Mouse (Mus musculus): ENCODE results near the gene Nos3. TPM values are rescaled to one million over a fixed set of nuclear protein-coding genes. Genes with fewer than 3 reads are reported as not detected.
A peak's percentile ranks its signal among the peaks of the same experiment; 100 is the strongest.

Gene Nos3
- polyA plus RNA-seq, 1 experiment from 2014 or later = 7.5 TPM

DNA sequence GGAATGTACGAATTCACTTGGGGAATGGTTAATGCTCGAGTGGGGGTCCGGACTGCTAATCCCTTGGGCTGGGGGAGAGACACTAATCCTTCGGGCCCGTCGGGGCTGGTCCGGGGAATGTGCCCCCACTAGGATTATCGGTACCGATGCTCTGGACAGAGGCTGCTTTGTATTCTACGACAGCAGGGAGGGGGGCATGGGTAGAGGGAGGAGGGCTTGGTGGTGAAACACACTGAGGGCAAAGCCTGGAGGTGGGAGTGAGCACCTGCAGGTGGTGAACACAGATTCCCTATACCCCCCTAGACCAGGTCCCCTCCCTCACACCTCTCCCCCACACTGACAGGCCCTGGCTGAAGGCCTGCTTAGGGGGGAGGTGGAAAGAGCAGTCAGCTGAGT, 61.4 kb downstream of the Nos3 start:
- H3K36me3 ChIP-seq (ENCODE audit: control insufficient read depth, insufficient read depth) = no peaks in the 10 kb centered on the region
- H3K9me3 ChIP-seq (ENCODE audit: control insufficient read depth, low read length) = no peaks in the 10 kb centered on the region
- H3K4me1 ChIP-seq (replicated peaks; ENCODE audit: control insufficient read depth, insufficient read depth, low read length) = peaks cover 47% of the 10 kb centered on the region
- WGBS = 0% methylated on average over 10 of the region's 10 CpGs
- ATAC-seq = no peak
- no peak overlapping the region for H3K27ac ChIP-seq (ENCODE audit: low read length)
- peak overlapping the region; percentile 96 for H3K4me2 ChIP-seq (ENCODE audit: low read length)
- peak overlapping the region; percentile 69 for H3K4me3 ChIP-seq (replicated peaks; ENCODE audit: low read length)
- no peaks in the 10 kb centered on the region for H3K27me3 ChIP-seq (replicated peaks; ENCODE audit: control insufficient read depth, insufficient read depth, low read length)
- H3K9ac ChIP-seq (replicated peaks; ENCODE audit: low read depth, low read length) = no peak overlapping the region; the same call in 1 of the 2 replicates

- no peak for ATAC-seq
- Histone ChIP-seq H3K4me3 (replicated peaks; ENCODE audit: low read length) (no peak overlapping the region), H3K9me3 (ENCODE audit: control insufficient read depth, low read length) (no peaks in the 10 kb centered on the region), H3K36me3 (ENCODE audit: control insufficient read depth, insufficient read depth) (no peaks in the 10 kb centered on the region), H3K27ac (ENCODE audit: low read length) (no peak overlapping the region), H3K27me3 (replicated peaks; ENCODE audit: control insufficient read depth, insufficient read depth, low read length) (no peaks in the 10 kb centered on the region), H3K4me1 (replicated peaks; ENCODE audit: control insufficient read depth, insufficient read depth, low read length) (peaks cover 47% of the 10 kb centered on the region), H3K4me2 (ENCODE audit: low read length) (peak overlapping the region; percentile 96; the same call in 1 of the 2 replicates), H3K9ac (replicated peaks; ENCODE audit: low read depth, low read length) (no peak overlapping the region; the same call in 1 of the 2 replicates)
- 13% methylated on average over 9 of the region's 9 CpGs for WGBS
These were observed 62.1 kb downstream of the Nos3 start for GRCm38 (mm10) chr5:24426556-24427284.

DNA sequence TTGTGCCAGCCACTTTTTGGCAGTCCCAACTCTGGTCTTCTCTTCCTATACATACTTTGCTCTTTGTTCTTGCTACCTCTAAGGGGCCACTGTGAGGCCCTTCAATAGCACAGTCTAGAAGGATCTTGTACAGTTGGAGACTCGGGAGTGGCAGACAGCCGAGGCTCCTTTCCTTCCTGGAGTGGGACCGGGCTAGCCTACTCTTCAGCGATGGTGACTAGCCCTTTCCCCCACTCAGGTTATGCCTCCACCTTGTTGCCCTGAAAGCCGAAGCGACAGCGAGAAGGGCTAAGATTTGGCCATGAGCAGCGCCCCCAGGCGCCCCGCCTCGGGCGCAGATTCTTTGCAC, 62.6 kb downstream of the Nos3 start:
- H3K36me3 ChIP-seq (ENCODE audit: control insufficient read depth, insufficient read depth) = no peaks in the 10 kb centered on the region
- H3K4me3 ChIP-seq (replicated peaks; ENCODE audit: low read length) = no peak overlapping the region
- no peak for ATAC-seq
- H3K4me2 ChIP-seq (ENCODE audit: low read length) = no peak overlapping the region
- H3K9me3 ChIP-seq (ENCODE audit: control insufficient read depth, low read length) = no peaks in the 10 kb centered on the region
- no peak overlapping the region for H3K27ac ChIP-seq (ENCODE audit: low read length)
- no peaks in the 10 kb centered on the region for H3K27me3 ChIP-seq (replicated peaks; ENCODE audit: control insufficient read depth, insufficient read depth, low read length)
- 12% methylated on average over 12 of the region's 12 CpGs for WGBS
- peaks cover 45% of the 10 kb centered on the region for H3K4me1 ChIP-seq (replicated peaks; ENCODE audit: control insufficient read depth, insufficient read depth, low read length)
- H3K9ac ChIP-seq (replicated peaks; ENCODE audit: low read depth, low read length) = no peak overlapping the region

GRCm38 (mm10) chr5:24427981-24428402, 63.4 kb downstream of the Nos3 start:
- 9% methylated on average over 15 of the region's 15 CpGs for WGBS
- Histone ChIP-seq H3K4me1 (replicated peaks; ENCODE audit: control insufficient read depth, insufficient read depth, low read length) (peaks cover 38% of the 10 kb centered on the region), H3K27ac (ENCODE audit: low read length) (no peak overlapping the region), H3K4me3 (replicated peaks; ENCODE audit: low read length) (no peak overlapping the region), H3K4me2 (ENCODE audit: low read length) (no peak overlapping the region), H3K27me3 (replicated peaks; ENCODE audit: control insufficient read depth, insufficient read depth, low read length) (no peaks in the 10 kb centered on the region), H3K9ac (replicated peaks; ENCODE audit: low read depth, low read length) (no peak overlapping the region), H3K36me3 (ENCODE audit: control insufficient read depth, insufficient read depth) (no peaks in the 10 kb centered on the region), H3K9me3 (ENCODE audit: control insufficient read depth, low read length) (no peaks in the 10 kb centered on the region)
- ATAC-seq = no peak

GRCm38 (mm10) chr5:24428596-24428995, 64.0 kb downstream of the Nos3 start:
- Histone ChIP-seq H3K4me3 (replicated peaks; ENCODE audit: low read length) (no peak overlapping the region), H3K36me3 (ENCODE audit: control insufficient read depth, insufficient read depth) (no peaks in the 10 kb centered on the region), H3K9ac (replicated peaks; ENCODE audit: low read depth, low read length) (no peak overlapping the region), H3K27me3 (replicated peaks; ENCODE audit: control insufficient read depth, insufficient read depth, low read length) (no peaks in the 10 kb centered on the region), H3K9me3 (ENCODE audit: control insufficient read depth, low read length) (no peaks in the 10 kb centered on the region), H3K4me2 (ENCODE audit: low read length) (no peak overlapping the region), H3K4me1 (replicated peaks; ENCODE audit: control insufficient read depth, insufficient read depth, low read length) (peaks cover 38% of the 10 kb centered on the region), H3K27ac (ENCODE audit: low read length) (no peak overlapping the region)
- 20% methylated on average over 8 of the region's 9 CpGs for WGBS
- ATAC-seq = no peak

DNA sequence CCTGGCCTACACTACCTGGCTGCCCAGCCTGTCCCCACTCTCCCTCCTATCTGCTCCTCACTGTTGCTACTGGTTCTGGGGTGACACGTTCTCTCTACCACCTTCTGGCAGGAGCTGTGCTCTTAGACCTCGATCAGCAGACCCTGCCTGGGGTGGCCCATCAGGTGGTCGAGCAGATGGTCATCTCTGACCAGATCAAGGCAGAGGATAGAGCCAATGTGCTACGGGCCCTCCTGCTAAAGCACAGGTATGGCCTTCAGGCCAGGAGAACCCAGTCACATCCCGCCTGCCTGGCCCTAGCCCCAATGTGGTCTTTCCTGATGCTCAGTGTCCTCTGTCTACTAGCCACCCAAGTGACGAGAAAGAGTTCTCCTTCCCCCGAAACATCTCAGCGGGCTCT, 69.4 kb downstream of the Nos3 start:
- Histone ChIP-seq H3K9me3 (ENCODE audit: control insufficient read depth, low read length) (no peaks in the 10 kb centered on the region), H3K9ac (replicated peaks; ENCODE audit: low read depth, low read length) (no peak overlapping the region), H3K36me3 (ENCODE audit: control insufficient read depth, insufficient read depth) (no peaks in the 10 kb centered on the region; the same call in 1 of the 2 replicates), H3K27me3 (replicated peaks; ENCODE audit: control insufficient read depth, insufficient read depth, low read length) (no peaks in the 10 kb centered on the region), H3K4me3 (replicated peaks; ENCODE audit: low read length) (no peak overlapping the region), H3K4me2 (ENCODE audit: low read length) (no peak overlapping the region), H3K27ac (ENCODE audit: low read length) (no peak overlapping the region), H3K4me1 (replicated peaks; ENCODE audit: control insufficient read depth, insufficient read depth, low read length) (no peaks in the 10 kb centered on the region)
- 94% methylated on average over 8 of the region's 8 CpGs for WGBS
- no peak for ATAC-seq

Other genes with a start within 250 kb of the Nos3 start
- gene Nupl2, start 199.8 kb upstream of the Nos3 start, polyA plus RNA-seq (2015; fragmentation: Nextera tagmentation; extraction: Ambion mirVana) = 14.4 and 16.7 TPM in 2 replicates
- gene Kcnh2, start 13.2 kb upstream of the Nos3 start, polyA plus RNA-seq (2015; fragmentation: Nextera tagmentation; extraction: Ambion mirVana) = 4.7 and 6.2 TPM in 2 replicates
- gene Atg9b, start 27.3 kb downstream of the Nos3 start, polyA plus RNA-seq (2015; fragmentation: Nextera tagmentation; extraction: Ambion mirVana) = 1.8 and 1.9 TPM in 2 replicates
- 46.1 and 58.1 TPM in 2 replicates for gene Abcb8, start 28.9 kb downstream of the Nos3 start, polyA plus RNA-seq (2015; fragmentation: Nextera tagmentation; extraction: Ambion mirVana)
- gene Asic3, start 48.6 kb downstream of the Nos3 start, polyA plus RNA-seq (2015; fragmentation: Nextera tagmentation; extraction: Ambion mirVana) = 0.14 and 0.36 TPM in 2 replicates
- 106 and 127 TPM in 2 replicates for gene Cdk5, start 58.7 kb downstream of the Nos3 start, polyA plus RNA-seq (2015; fragmentation: Nextera tagmentation; extraction: Ambion mirVana)
- 19.1 and 23.9 TPM in 2 replicates for gene Slc4a2, start 59.0 kb downstream of the Nos3 start, polyA plus RNA-seq (2015; fragmentation: Nextera tagmentation; extraction: Ambion mirVana)
- 92.2 and 96.3 TPM in 2 replicates for gene Fastk, start 80.5 kb downstream of the Nos3 start, polyA plus RNA-seq (2015; fragmentation: Nextera tagmentation; extraction: Ambion mirVana)
- 37.3 and 45.4 TPM in 2 replicates for gene Tmub1, start 83.0 kb downstream of the Nos3 start, polyA plus RNA-seq (2015; fragmentation: Nextera tagmentation; extraction: Ambion mirVana)
- 57.0 and 58.6 TPM in 2 replicates for gene Agap3, start 87.4 kb downstream of the Nos3 start, polyA plus RNA-seq (2015; fragmentation: Nextera tagmentation; extraction: Ambion mirVana)
- gene Gbx1, start 162.4 kb downstream of the Nos3 start, polyA plus RNA-seq (2015; fragmentation: Nextera tagmentation; extraction: Ambion mirVana) = 0.45 and 1.3 TPM in 2 replicates
- gene Asb10, start 176.2 kb downstream of the Nos3 start, polyA plus RNA-seq (2015; fragmentation: Nextera tagmentation; extraction: Ambion mirVana) = 0.09 and 0.11 TPM in 2 replicates
- gene 4931409K22Rik, start 192.0 kb downstream of the Nos3 start, polyA plus RNA-seq (2015; fragmentation: Nextera tagmentation; extraction: Ambion mirVana) = 0.26 and 0.35 TPM in 2 replicates
- gene Abcf2, start 212.7 kb downstream of the Nos3 start, polyA plus RNA-seq (2015; fragmentation: Nextera tagmentation; extraction: Ambion mirVana) = 107 and 109 TPM in 2 replicates
- gene Chpf2, start 221.9 kb downstream of the Nos3 start, polyA plus RNA-seq (2015; fragmentation: Nextera tagmentation; extraction: Ambion mirVana) = 20.5 and 20.8 TPM in 2 replicates

All from forebrain, embryonic 16.5 days (tissue).